Mouse (Mus musculus): Measurements from ENCODE around the gene Map6. TPM values are rescaled to one million over a fixed set of nuclear protein-coding genes. Genes with fewer than 3 reads are reported as not detected.

Gene Map6
- polyA plus RNA-seq, 1 experiment from 2014 or later = 1.7 TPM

GRCm38 (mm10) chr7:99236888-99237660 is 30.2 kb upstream of the Map6 start:
- Histone ChIP-seq H3K27me3 (ENCODE audit: insufficient read depth, low read length) (no peaks in the 10 kb centered on the region), H3K9ac (ENCODE audit: low read depth, low read length) (no peak overlapping the region), H3K27ac (no peak overlapping the region), H3K4me3 (replicated peaks; ENCODE audit: low read depth, low read length) (no peak overlapping the region), H3K4me1 (replicated peaks; ENCODE audit: insufficient read depth, low read length) (peaks cover 6% of the 10 kb centered on the region), H3K4me2 (ENCODE audit: low read length) (no peak overlapping the region), H3K9me3 (replicated peaks; ENCODE audit: low read length) (no peaks in the 10 kb centered on the region), H3K36me3 (ENCODE audit: insufficient read depth, low read length) (no peaks in the 10 kb centered on the region)
- DNase-seq (ENCODE audit: low spot score) (no peak), ATAC-seq (replicated peaks; ENCODE audit: low FRiP score, low read depth) (no peak)
- no peak for TF ChIP-seq CTCF (IDR thresholded peaks at IDR 0.05; ENCODE audit: low read depth)
- 50% methylated on average over 8 of the region's 8 CpGs for WGBS

- peak; percentile 50 for DNase-seq (ENCODE audit: low spot score)
- H3K27ac ChIP-seq = no peak within 1 kb of the TSS
Measured at GRCm38 (mm10) chr7:99238417-99238816, 28.8 kb upstream of the Map6 start, which contains the start of gene Mogat2. Gene Mogat2, minus strand, starts transcription at chr7:99238619.

DNA sequence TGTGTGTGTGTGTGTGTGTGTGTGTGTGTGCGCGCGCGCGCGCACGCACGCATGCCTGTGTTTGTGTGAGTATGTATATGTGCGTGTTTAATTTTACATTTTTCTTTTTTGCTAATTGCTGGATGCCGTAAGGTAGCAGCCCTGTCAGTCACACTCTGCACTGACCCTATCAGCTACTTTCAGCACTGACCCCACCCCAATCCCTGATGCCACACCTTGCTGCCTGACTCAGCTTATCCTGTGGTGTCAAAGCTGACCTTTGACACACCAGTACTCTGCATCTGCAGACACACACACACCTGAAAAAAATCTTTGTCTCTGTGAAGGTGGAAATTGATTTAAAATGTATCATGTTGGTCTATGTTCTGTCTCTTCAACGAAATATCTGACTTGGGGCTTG is 25.1 kb upstream of the Map6 start:
- ATAC-seq (replicated peaks; ENCODE audit: low FRiP score, low read depth) (no peak), DNase-seq (ENCODE audit: low spot score) (no peak)
- no peaks in the 10 kb centered on the region for H3K27me3 ChIP-seq (ENCODE audit: insufficient read depth, low read length)
- no peaks in the 10 kb centered on the region for H3K36me3 ChIP-seq (ENCODE audit: insufficient read depth, low read length)
- no peak overlapping the region for H3K4me2 ChIP-seq (ENCODE audit: low read length)
- TF ChIP-seq CTCF (IDR thresholded peaks at IDR 0.05; ENCODE audit: low read depth) = no peak
- H3K4me1 ChIP-seq (replicated peaks; ENCODE audit: insufficient read depth, low read length) = peaks cover 6% of the 10 kb centered on the region
- H3K27ac ChIP-seq = no peak overlapping the region
- no peaks in the 10 kb centered on the region for H3K9me3 ChIP-seq (replicated peaks; ENCODE audit: low read length)
- no peak overlapping the region for H3K9ac ChIP-seq (ENCODE audit: low read depth, low read length)
- 95% methylated on average over 11 of the region's 11 CpGs for WGBS
- H3K4me3 ChIP-seq (replicated peaks; ENCODE audit: low read depth, low read length) = no peak overlapping the region

More at GRCm38 (mm10) chr7:99238417-99238816, 28.8 kb upstream of the Map6 start, which contains the start of gene Mogat2:
- Histone ChIP-seq H3K4me2 (ENCODE audit: low read length) (peak within 1 kb of the TSS; percentile 50), H3K9ac (ENCODE audit: low read depth, low read length) (peak within 1 kb of the TSS; percentile 32; the same call in 1 of the 2 replicates), H3K4me1 (replicated peaks; ENCODE audit: insufficient read depth, low read length) (peaks cover 6% of the 10 kb centered on the region), H3K27me3 (ENCODE audit: insufficient read depth, low read length) (no peaks in the 10 kb centered on the region), H3K36me3 (ENCODE audit: insufficient read depth, low read length) (no peaks in the 10 kb centered on the region), H3K9me3 (replicated peaks; ENCODE audit: low read length) (no peaks in the 10 kb centered on the region), H3K4me3 (replicated peaks; ENCODE audit: low read depth, low read length) (peak within 1 kb of the TSS; percentile 11; the same call in 1 of the 2 replicates)
- no peak for TF ChIP-seq CTCF (IDR thresholded peaks at IDR 0.05; ENCODE audit: low read depth)
- peak; percentile 92 for ATAC-seq (replicated peaks; ENCODE audit: low FRiP score, low read depth)
- WGBS = 2% methylated on average over 13 of the region's 13 CpGs

DNA sequence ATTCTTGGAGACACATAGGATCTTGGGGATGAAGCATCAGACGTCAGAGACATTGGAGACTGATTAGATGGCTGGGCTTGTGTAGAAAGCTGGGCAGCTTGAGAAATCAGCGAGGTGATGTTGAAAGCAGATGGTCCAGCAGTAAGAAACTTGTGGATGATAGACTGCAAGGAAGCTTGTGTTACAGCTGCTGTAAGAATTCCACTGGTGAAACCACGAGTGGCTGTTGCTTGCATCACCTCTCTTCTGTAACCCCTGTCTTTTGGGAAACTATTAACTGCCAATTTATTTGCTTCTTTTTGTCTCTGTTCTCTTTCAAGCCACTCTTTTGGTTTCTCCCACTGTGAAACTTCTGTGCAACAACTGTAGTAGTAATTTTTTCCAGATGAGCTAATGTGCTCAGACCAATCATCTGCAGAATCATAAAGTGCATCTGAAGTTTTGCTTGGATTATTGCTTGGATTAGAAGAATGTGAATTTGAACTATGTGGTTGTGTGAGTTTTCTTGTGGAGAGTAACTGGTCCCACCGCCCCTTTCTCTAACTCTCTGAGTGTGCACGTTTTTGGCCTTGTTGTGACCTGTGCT is 19.0 kb upstream of the Map6 start:
- Histone ChIP-seq H3K4me3 (replicated peaks; ENCODE audit: low read depth, low read length) (no peak overlapping the region), H3K4me1 (replicated peaks; ENCODE audit: insufficient read depth, low read length) (no peaks in the 10 kb centered on the region), H3K4me2 (ENCODE audit: low read length) (no peak overlapping the region)

GRCm38 (mm10) chr7:99248906-99249581 is 18.2 kb upstream of the Map6 start:
- ATAC-seq (replicated peaks; ENCODE audit: low FRiP score, low read depth) (peak; percentile 34; the same call in 1 of the 2 replicates), DNase-seq (ENCODE audit: low spot score) (no peak)
- H3K4me3 ChIP-seq (replicated peaks; ENCODE audit: low read depth, low read length) = peak overlapping the region; percentile 31
- no peaks in the 10 kb centered on the region for H3K36me3 ChIP-seq (ENCODE audit: insufficient read depth, low read length)
- no peaks in the 10 kb centered on the region for H3K9me3 ChIP-seq (replicated peaks; ENCODE audit: low read length)
- H3K27me3 ChIP-seq (ENCODE audit: insufficient read depth, low read length) = 0 out of 2 replicates have a peak, but pooled peaks cover 7% of the 10 kb centered on the region
- no peak overlapping the region for H3K27ac ChIP-seq
- H3K4me2 ChIP-seq (ENCODE audit: low read length) = peak overlapping the region; percentile 55
- under 1% methylated on average over 35 of the region's 44 CpGs for WGBS
- H3K9ac ChIP-seq (ENCODE audit: low read depth, low read length) = no peak overlapping the region
- TF ChIP-seq CTCF (IDR thresholded peaks at IDR 0.05; ENCODE audit: low read depth) = no peak
- H3K4me1 ChIP-seq (replicated peaks; ENCODE audit: insufficient read depth, low read length) = no peaks in the 10 kb centered on the region

More for the DNA sequence above, 19.0 kb upstream of the Map6 start:
- Histone ChIP-seq H3K27me3 (ENCODE audit: insufficient read depth, low read length) (0 out of 2 replicates have a peak, but pooled peaks cover 7% of the 10 kb centered on the region), H3K36me3 (ENCODE audit: insufficient read depth, low read length) (no peaks in the 10 kb centered on the region), H3K27ac (no peak overlapping the region), H3K9me3 (replicated peaks; ENCODE audit: low read length) (no peaks in the 10 kb centered on the region), H3K9ac (ENCODE audit: low read depth, low read length) (no peak overlapping the region)
- no peak for ATAC-seq (replicated peaks; ENCODE audit: low FRiP score, low read depth)
- WGBS = 52% methylated on average over 5 of the region's 5 CpGs
- no peak for TF ChIP-seq CTCF (IDR thresholded peaks at IDR 0.05; ENCODE audit: low read depth)
- DNase-seq (ENCODE audit: low spot score) = no peak

DNA sequence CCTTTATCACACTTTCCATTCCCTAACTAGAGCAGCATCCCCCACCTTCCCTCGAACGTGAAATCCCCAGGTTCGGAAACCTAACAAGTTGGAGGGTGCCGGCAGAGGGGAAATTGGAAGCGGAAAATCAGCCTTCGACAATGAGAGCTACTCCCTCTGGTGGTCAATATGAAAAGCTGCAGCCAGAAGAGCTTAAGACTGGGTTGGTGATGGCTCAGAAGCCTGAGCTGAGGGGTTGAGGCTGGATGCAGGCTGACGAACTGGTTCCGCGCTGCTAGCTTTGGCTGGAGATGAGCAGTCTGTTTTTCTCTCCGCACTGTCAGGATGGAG is 17.7 kb upstream of the Map6 start:
- no peak overlapping the region for H3K27ac ChIP-seq
- H3K4me3 ChIP-seq (replicated peaks; ENCODE audit: low read depth, low read length) = peak overlapping the region; percentile 31; the same call in 1 of the 2 replicates
- WGBS = 2% methylated on average over 10 of the region's 10 CpGs
- DNase-seq (ENCODE audit: low spot score) = peak; percentile 92
- 0 out of 2 replicates have a peak, but pooled peaks cover 7% of the 10 kb centered on the region for H3K27me3 ChIP-seq (ENCODE audit: insufficient read depth, low read length)
- H3K9ac ChIP-seq (ENCODE audit: low read depth, low read length) = no peak overlapping the region
- H3K36me3 ChIP-seq (ENCODE audit: insufficient read depth, low read length) = no peaks in the 10 kb centered on the region
- no peaks in the 10 kb centered on the region for H3K9me3 ChIP-seq (replicated peaks; ENCODE audit: low read length)
- peak overlapping the region; percentile 55 for H3K4me2 ChIP-seq (ENCODE audit: low read length)
- TF ChIP-seq CTCF (IDR thresholded peaks at IDR 0.05; ENCODE audit: low read depth) = peak; percentile 90
- ATAC-seq (replicated peaks; ENCODE audit: low FRiP score, low read depth) = peak; percentile 73
- no peaks in the 10 kb centered on the region for H3K4me1 ChIP-seq (replicated peaks; ENCODE audit: insufficient read depth, low read length)
